Mouse (Mus musculus) E14TG2a.4 (cell line): ENCODE results near the gene Nmnat2.

ENCODE experiments used
- CTCF ChIP-seq: conservative IDR thresholded peaks from 2 replicates; pipeline ENCODE4 v1.5.1; 2014; ENCODE audit warnings: low read length
- NANOG ChIP-seq: IDR thresholded peaks from 2 replicates; pipeline ENCODE4 v1.6.1; 2014; ENCODE audit warnings: borderline replicate concordance, low read length, mixed read lengths
- POU5F1 ChIP-seq: IDR thresholded peaks from 2 replicates; pipeline ENCODE4 v1.6.1; 2014; ENCODE audit warnings: low read length, borderline replicate concordance

DNA sequence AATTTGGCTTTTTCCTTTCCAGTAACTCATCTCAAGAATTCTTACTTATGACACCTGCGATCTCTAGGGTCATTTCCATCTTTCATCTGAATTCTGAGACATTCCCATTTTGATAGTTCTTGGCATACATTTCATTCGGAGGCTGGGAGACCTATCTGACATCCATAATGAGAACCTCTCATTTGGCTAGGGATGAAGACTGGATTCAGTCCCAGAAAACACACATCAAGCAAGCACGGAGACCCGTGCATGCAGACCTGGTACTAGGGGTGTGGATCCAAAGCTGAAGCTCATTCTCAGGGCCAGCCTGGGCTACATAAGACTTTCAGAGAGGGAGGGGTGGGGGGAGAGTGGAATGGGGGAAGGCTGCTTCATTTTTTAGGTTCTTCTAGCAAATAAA, 68.2 kb downstream of the Nmnat2 start:
- TF ChIP-seq CTCF (no peak), POU5F1 (no peak), NANOG (no peak)
